Mouse (Mus musculus) embryonic facial prominence, embryonic 11.5 days (tissue): ENCODE data around the gene Vmn2r24. TPM values are rescaled to one million over a fixed set of nuclear protein-coding genes. Genes with fewer than 3 reads are reported as not detected.

Experiments used
- polyA plus RNA-seq: library from polyadenylated mRNA; unstranded; fragments of >200 nt; fragmentation: Nextera tagmentation; extraction: Ambion mirVana; gene quantifications from 2 replicates; pipeline ENCODE4 v1.2.1, GENCODE M21; 2014

Vmn2r24 gene
- polyA plus RNA-seq, 1 experiment from 2014 or later, result not detected

Other genes with a start within 250 kb of the Vmn2r24 start
- not detected in 2 replicates for gene Vmn2r21, start 245.5 kb upstream of the Vmn2r24 start, polyA plus RNA-seq
- gene Vmn2r22, start 128.2 kb upstream of the Vmn2r24 start, polyA plus RNA-seq, result not detected in 2 replicates
- gene Vmn2r23, start 76.2 kb upstream of the Vmn2r24 start, polyA plus RNA-seq, result not detected in 2 replicates
- gene Vmn2r25, start 74.6 kb downstream of the Vmn2r24 start, polyA plus RNA-seq, result not detected in 2 replicates
- not detected in 2 replicates for gene Vmn2r26, start 245.7 kb downstream of the Vmn2r24 start, polyA plus RNA-seq